Mouse (Mus musculus) lung, adult 18-20 months (tissue): ENCODE data around the gene Gm21738.
"Not testable (repeated sequence)": the region's sequence is repeated elsewhere in the genome, so short reads cannot be mapped to it uniquely, and the experiment has no call there.

Experiments
- DNase-seq, 2 experiments: peaks; one replicate each; pipeline ENCODE4 v3.0.0; 2022; ENCODE audit warnings: mixed read lengths in 2 of 2

Gm21738 gene

GRCm38 (mm10) chr14:19418830-19419229 lies at the start of gene Gm21738:
TSS of gene Gm21738 (minus strand) at chr14:19418930.
- DNase-seq: not testable (repeated sequence)

DNA sequence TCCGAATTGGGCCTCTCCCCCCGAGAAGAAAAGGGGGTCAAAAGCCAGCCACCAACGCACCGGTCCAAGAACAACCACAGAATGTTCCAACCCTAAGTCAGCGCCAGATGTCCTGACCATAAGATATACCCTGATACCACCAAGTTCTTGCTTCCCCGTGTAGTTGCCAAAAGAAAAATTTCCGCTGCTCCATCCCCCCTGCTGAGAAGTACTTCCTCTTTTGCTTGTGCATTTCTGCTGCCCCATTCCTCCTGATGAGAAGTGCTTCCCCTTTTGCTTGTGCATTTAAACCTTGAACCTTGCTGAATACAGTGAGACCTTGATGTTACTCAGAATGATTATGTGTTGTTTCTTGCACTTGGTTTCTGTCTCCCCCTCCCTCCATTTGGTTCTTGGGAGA lies 35.0 kb downstream of the Gm21738 start:
- not testable (repeated sequence) for DNase-seq
